Mouse (Mus musculus) heart, embryonic 10.5 days (tissue): ENCODE measurements around the gene Atp6v1e2. TPM values are rescaled to one million over a fixed set of nuclear protein-coding genes. Genes with fewer than 3 reads are reported as not detected.

Experiments used
- DNase-seq: peaks from one replicate; pipeline ENCODE4 v3.0.0-alpha.2; 2017; ENCODE audit warnings: low spot score
- H3K27ac ChIP-seq: fragments of 300-500 bp; sonication (generic); 2 replicates; pipeline ENCODE4 v1.5.1; 2016; ENCODE audit warnings: mild to moderate bottlenecking
- H3K27me3 ChIP-seq: fragments of 300-500 bp; sonication (generic); 2 replicates; pipeline ENCODE4 v1.6.1; 2016; ENCODE audit warnings: mild to moderate bottlenecking; ENCODE audit not compliant: poor library complexity, insufficient read depth, severe bottlenecking
- H3K36me3 ChIP-seq: fragments of 300-500 bp; sonication (generic); 2 replicates; pipeline ENCODE4 v1.6.1; 2016; ENCODE audit warnings: mild to moderate bottlenecking, moderate library complexity
- H3K4me1 ChIP-seq: fragments of 300-500 bp; sonication (generic); 2 replicates; pipeline ENCODE4 v1.6.1; 2016; ENCODE audit warnings: mild to moderate bottlenecking
- H3K4me3 ChIP-seq: fragments of 300-500 bp; sonication (generic); 2 replicates; pipeline ENCODE4 v1.5.1; 2016; ENCODE audit warnings: mild to moderate bottlenecking, moderate library complexity
- H3K9me3 ChIP-seq: fragments of 300-500 bp; sonication (generic); 2 replicates; pipeline ENCODE4 v1.6.1; 2016; ENCODE audit warnings: mild to moderate bottlenecking, moderate library complexity
- WGBS: fragments of 180-500 bp; shearing (Covaris S2); methylation state at CpG from one replicate; pipeline ENCODE4 v1.1.7; 2016; 5-methylcytosine and 5-hydroxymethylcytosine counted together
- polyA plus RNA-seq: library from polyadenylated mRNA; unstranded; fragments of >200 nt; fragmentation: Nextera tagmentation; extraction: Ambion mirVana; gene quantifications from 2 replicates; pipeline ENCODE4 v1.2.1, GENCODE M21; 2016

Gene Atp6v1e2
- polyA plus RNA-seq, 1 experiment from 2014 or later: not detected

- peak; percentile 94 for DNase-seq
- no peaks in the 10 kb centered on the region for H3K9me3 ChIP-seq
- peaks cover 64% of the 10 kb centered on the region for H3K4me1 ChIP-seq
- H3K27ac ChIP-seq: peak within 1 kb of the TSS; percentile 97
- H3K27me3 ChIP-seq: no peaks in the 10 kb centered on the region
- peak within 1 kb of the TSS; percentile 93 for H3K4me3 ChIP-seq
- H3K36me3 ChIP-seq: 0 out of 2 replicates have a peak, but pooled peaks cover under 1% of the 10 kb centered on the region
- WGBS: under 1% methylated on average over 75 of the region's 86 CpGs
These were observed 15.3 kb upstream of the Atp6v1e2 start, which contains the start of gene Rhoq for GRCm38 (mm10) chr17:86962894-86963585. Rhoq (plus strand) TSS chr17:86963082.

GRCm38 (mm10) chr17:86962297-86962893, 14.7 kb upstream of the Atp6v1e2 start:
- no peaks in the 10 kb centered on the region for H3K9me3 ChIP-seq
- peak; percentile 93 for DNase-seq
- under 1% methylated on average over 24 of the region's 24 CpGs for WGBS
- H3K27me3 ChIP-seq: no peaks in the 10 kb centered on the region
- H3K4me3 ChIP-seq: peak overlapping the region; percentile 93
- peaks cover 60% of the 10 kb centered on the region for H3K4me1 ChIP-seq
- H3K36me3 ChIP-seq: no peaks in the 10 kb centered on the region
- H3K27ac ChIP-seq: peak overlapping the region; percentile 97

DNA sequence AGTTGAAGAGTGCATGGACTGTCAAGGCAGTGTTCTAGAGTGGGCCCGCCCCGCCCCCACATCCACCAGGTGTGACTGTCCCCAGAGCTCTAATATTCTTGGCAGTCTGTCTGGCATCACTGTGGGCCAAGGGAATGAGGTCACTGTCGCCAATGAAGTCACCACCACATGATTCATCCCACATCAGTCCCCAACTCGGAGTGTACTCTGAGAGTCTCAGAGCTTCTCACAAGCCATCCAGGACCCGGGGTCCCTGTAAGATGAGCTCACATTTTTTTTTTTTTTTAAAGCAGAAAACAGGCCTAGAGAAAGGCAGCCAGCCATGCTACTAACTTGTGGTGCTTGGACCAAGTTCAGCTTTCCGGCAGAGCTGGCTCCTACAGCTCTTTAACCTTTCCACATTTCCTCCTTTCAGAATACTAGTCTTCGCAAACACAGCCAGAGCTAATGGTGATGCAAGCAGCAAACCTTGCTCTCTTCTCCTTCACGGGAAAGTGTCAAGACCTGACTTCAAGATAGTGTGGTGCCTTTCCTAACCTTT, 13.7 kb upstream of the Atp6v1e2 start:
- Histone ChIP-seq H3K27ac (peak overlapping the region; percentile 97; the same call in 1 of the 2 replicates), H3K27me3 (no peaks in the 10 kb centered on the region), H3K9me3 (no peaks in the 10 kb centered on the region), H3K36me3 (no peaks in the 10 kb centered on the region), H3K4me3 (no peak overlapping the region), H3K4me1 (peaks cover 54% of the 10 kb centered on the region)
- no peak for DNase-seq
- 61% methylated on average over 8 of the region's 8 CpGs for WGBS

GRCm38 (mm10) chr17:86957968-86958367, 10.3 kb upstream of the Atp6v1e2 start:
- peak overlapping the region; percentile 12; the same call in 1 of the 2 replicates for H3K27ac ChIP-seq
- 0 out of 2 replicates have a peak, but pooled peaks cover 3% of the 10 kb centered on the region for H3K9me3 ChIP-seq
- 68% methylated on average over 14 of the region's 14 CpGs for WGBS

DNA sequence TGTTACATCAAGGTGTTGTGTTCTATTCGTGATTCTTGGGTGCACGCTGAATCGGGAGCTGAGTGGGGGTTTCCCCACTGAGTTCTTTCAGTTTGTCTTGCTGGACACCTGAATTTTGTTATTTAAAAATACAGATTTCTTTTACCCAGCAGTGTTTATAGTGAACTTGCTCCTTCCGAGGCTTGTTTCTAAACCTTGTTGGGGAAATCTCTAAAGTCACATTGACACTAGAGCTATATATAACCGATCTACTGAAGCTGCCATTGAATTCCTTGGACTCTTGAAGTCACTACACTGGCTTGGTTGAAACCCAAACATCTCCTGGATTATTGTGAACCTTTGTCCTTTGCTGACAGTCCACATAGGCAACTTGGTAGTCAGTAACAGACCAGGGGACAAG, 9.5 kb upstream of the Atp6v1e2 start:
- 82% methylated on average over 5 of the region's 5 CpGs for WGBS
- no peaks in the 10 kb centered on the region for H3K36me3 ChIP-seq
- H3K9me3 ChIP-seq: 0 out of 2 replicates have a peak, but pooled peaks cover 3% of the 10 kb centered on the region
- 0 out of 2 replicates have a peak overlapping the region, but pooled peaks have one; percentile 12 for H3K27ac ChIP-seq
- no peak overlapping the region for H3K4me3 ChIP-seq
- H3K4me1 ChIP-seq: peaks cover 37% of the 10 kb centered on the region
- H3K27me3 ChIP-seq: no peaks in the 10 kb centered on the region
- DNase-seq: no peak

More at GRCm38 (mm10) chr17:86957968-86958367, 10.3 kb upstream of the Atp6v1e2 start:
- H3K4me1 ChIP-seq: peaks cover 37% of the 10 kb centered on the region
- no peaks in the 10 kb centered on the region for H3K27me3 ChIP-seq
- no peak overlapping the region for H3K4me3 ChIP-seq
- no peaks in the 10 kb centered on the region for H3K36me3 ChIP-seq
- DNase-seq: no peak

GRCm38 (mm10) chr17:86948801-86949200, 1.1 kb upstream of the Atp6v1e2 start:
- H3K27ac ChIP-seq: no peak overlapping the region
- no peak for DNase-seq
- H3K4me1 ChIP-seq: no peaks in the 10 kb centered on the region
- H3K9me3 ChIP-seq: no peaks in the 10 kb centered on the region
- 71% methylated on average over 6 of the region's 6 CpGs for WGBS
- no peak overlapping the region for H3K4me3 ChIP-seq
- no peaks in the 10 kb centered on the region for H3K36me3 ChIP-seq
- H3K27me3 ChIP-seq: no peaks in the 10 kb centered on the region

GRCm38 (mm10) chr17:86946078-86946477, 1.6 kb downstream of the Atp6v1e2 start:
- DNase-seq: no peak
- WGBS: 42% methylated on average over 4 of the region's 4 CpGs
- Histone ChIP-seq H3K9me3 (no peaks in the 10 kb centered on the region), H3K36me3 (no peaks in the 10 kb centered on the region), H3K4me3 (no peak overlapping the region), H3K4me1 (peaks cover 8% of the 10 kb centered on the region), H3K27ac (no peak overlapping the region), H3K27me3 (0 out of 2 replicates have a peak, but pooled peaks cover 7% of the 10 kb centered on the region)

GRCm38 (mm10) chr17:86943158-86943557, 4.5 kb downstream of the Atp6v1e2 start:
- Histone ChIP-seq H3K4me1 (peaks cover 8% of the 10 kb centered on the region), H3K27ac (no peak overlapping the region), H3K27me3 (peaks cover 17% of the 10 kb centered on the region; the same call in 1 of the 2 replicates), H3K9me3 (no peaks in the 10 kb centered on the region), H3K4me3 (no peak overlapping the region), H3K36me3 (no peaks in the 10 kb centered on the region)
- no peak for DNase-seq
- 80% methylated on average over 6 of the region's 6 CpGs for WGBS

DNA sequence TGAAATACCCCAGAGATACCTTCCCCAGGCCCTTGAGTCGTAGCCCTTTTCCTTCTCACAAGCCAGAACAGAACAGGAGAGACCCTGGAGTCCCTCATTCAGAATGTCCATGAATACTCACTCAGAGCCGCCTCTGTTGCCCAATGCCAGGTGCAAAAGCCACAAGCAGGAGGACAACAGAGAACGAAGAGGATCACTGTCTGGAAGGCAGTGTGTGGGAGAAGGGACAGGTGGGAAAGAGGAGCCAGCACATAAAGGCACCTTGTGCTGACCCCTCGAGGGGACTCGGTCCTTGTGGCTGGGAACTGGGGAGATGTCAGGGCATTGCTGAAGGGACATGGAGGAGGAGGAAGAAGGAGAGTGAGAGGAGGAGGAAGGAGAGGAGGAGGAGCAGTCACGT, 5.6 kb downstream of the Atp6v1e2 start:
- H3K27me3 ChIP-seq: peaks cover 17% of the 10 kb centered on the region; the same call in 1 of the 2 replicates
- H3K36me3 ChIP-seq: no peaks in the 10 kb centered on the region
- no peak overlapping the region for H3K4me3 ChIP-seq
- H3K27ac ChIP-seq: no peak overlapping the region
- H3K4me1 ChIP-seq: peaks cover 15% of the 10 kb centered on the region
- DNase-seq: no peak
- WGBS: 54% methylated on average over 6 of the region's 6 CpGs
- no peaks in the 10 kb centered on the region for H3K9me3 ChIP-seq

- Histone ChIP-seq H3K27ac (no peak overlapping the region), H3K4me3 (no peak overlapping the region), H3K9me3 (no peaks in the 10 kb centered on the region), H3K4me1 (peaks cover 15% of the 10 kb centered on the region), H3K36me3 (no peaks in the 10 kb centered on the region), H3K27me3 (peaks cover 39% of the 10 kb centered on the region)
- DNase-seq: no peak
- WGBS: 63% methylated on average over 7 of the region's 7 CpGs
These were observed 9.0 kb downstream of the Atp6v1e2 start for GRCm38 (mm10) chr17:86938683-86939082.

DNA sequence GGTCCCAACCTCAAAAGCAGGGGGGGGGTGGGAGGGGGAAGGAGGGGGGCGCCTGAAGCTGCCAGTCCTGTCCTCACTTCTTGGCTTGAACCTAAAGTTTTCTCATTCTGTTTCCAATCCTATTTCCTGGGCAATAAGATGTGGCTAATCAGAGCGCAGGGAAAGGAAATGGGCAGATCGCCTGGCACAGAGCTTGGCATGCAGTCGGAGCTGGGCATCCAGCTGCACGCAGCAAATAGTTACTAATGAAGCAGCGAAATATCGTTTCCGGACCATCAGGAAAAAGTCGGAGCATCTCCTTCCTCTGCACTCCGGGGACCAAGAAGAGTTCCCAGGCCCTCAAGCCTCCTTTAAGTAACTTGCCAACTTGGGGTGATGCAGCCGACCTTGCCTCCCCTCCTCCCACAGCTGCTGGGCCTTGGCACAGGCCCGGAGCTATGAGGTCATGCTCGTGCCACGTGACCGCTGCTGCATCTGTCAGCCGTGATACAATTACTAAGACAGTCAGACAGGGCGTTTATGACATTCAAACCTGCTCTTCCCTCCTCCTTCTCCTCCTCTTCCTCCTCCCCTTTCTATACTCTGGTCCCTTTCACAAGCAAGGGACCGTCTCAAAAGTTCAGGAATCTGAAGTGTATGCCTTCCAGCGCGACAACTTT, 10.1 kb downstream of the Atp6v1e2 start:
- peak; percentile 88 for DNase-seq
- Histone ChIP-seq H3K9me3 (no peaks in the 10 kb centered on the region), H3K27ac (peak overlapping the region; percentile 65), H3K4me1 (peaks cover 15% of the 10 kb centered on the region), H3K27me3 (peaks cover 49% of the 10 kb centered on the region), H3K36me3 (no peaks in the 10 kb centered on the region), H3K4me3 (peak overlapping the region; percentile 57)
- 7% methylated on average over 20 of the region's 20 CpGs for WGBS

- 0 out of 2 replicates have a peak overlapping the region, but pooled peaks have one; percentile 57 for H3K4me3 ChIP-seq
These were observed 10.6 kb downstream of the Atp6v1e2 start for GRCm38 (mm10) chr17:86937064-86937463.

More at GRCm38 (mm10) chr17:86937064-86937463, 10.6 kb downstream of the Atp6v1e2 start:
- Histone ChIP-seq H3K4me1 (peaks cover 15% of the 10 kb centered on the region), H3K9me3 (no peaks in the 10 kb centered on the region), H3K27ac (peak overlapping the region; percentile 65), H3K27me3 (peaks cover 53% of the 10 kb centered on the region), H3K36me3 (no peaks in the 10 kb centered on the region)
- no peak for DNase-seq
- WGBS: 57% methylated on average over 2 of the region's 2 CpGs
